Mouse (Mus musculus) thymus, adult 2 months (tissue): ENCODE data around the gene Pgm5. TPM values are rescaled to one million over a fixed set of nuclear protein-coding genes. Genes with fewer than 3 reads are reported as not detected.

Experiments used
- DNase-seq: peaks from one replicate; pipeline ENCODE4 v3.0.0; 2021
- H3K27ac ChIP-seq: fragments of 200-500 bp; 2 replicates; pipeline ENCODE4 v1.5.1; 2012; ENCODE audit warnings: low read length, control low read depth; ENCODE audit not compliant: control insufficient read depth, insufficient read depth
- H3K27me3 ChIP-seq: fragments of 200-500 bp; 2 replicates; pipeline ENCODE4 v1.6.1; 2012; ENCODE audit warnings: mild to moderate bottlenecking, low read length, moderate library complexity, mixed read lengths; ENCODE audit not compliant: control insufficient read depth, insufficient read depth
- H3K36me3 ChIP-seq: fragments of 200-500 bp; 2 replicates; pipeline ENCODE4 v1.6.1; 2012; ENCODE audit warnings: mild to moderate bottlenecking, low read length, moderate library complexity; ENCODE audit not compliant: control insufficient read depth, insufficient read depth
- H3K4me1 ChIP-seq: fragments of 200-500 bp; replicated peaks from 2 replicates; pipeline ENCODE4 v1.6.1; 2012; ENCODE audit warnings: low read length; ENCODE audit not compliant: control insufficient read depth, insufficient read depth
- H3K4me3 ChIP-seq: fragments of 200-500 bp; 2 replicates; pipeline ENCODE4 v1.5.1; 2012; ENCODE audit warnings: mild to moderate bottlenecking, low read length, control low read depth, moderate library complexity; ENCODE audit not compliant: control insufficient read depth, insufficient read depth
- CTCF ChIP-seq: fragments of 200-500 bp; IDR thresholded peaks from 2 replicates; pipeline ENCODE4 v1.5.1; 2012; ENCODE audit warnings: mild to moderate bottlenecking, control low read depth, low read length, moderate library complexity, borderline replicate concordance; ENCODE audit not compliant: control insufficient read depth, poor library complexity, insufficient read depth; ENCODE audit errors: extremely low read depth
- POLR2A ChIP-seq: fragments of 200-500 bp; IDR thresholded peaks from 2 replicates; pipeline ENCODE4 v1.6.1; 2012; ENCODE audit warnings: mild to moderate bottlenecking, low read length, control low read depth, moderate library complexity; ENCODE audit not compliant: control insufficient read depth, poor library complexity, insufficient read depth; ENCODE audit errors: extremely low read depth
- WGBS: fragments of 180-500 bp; shearing (Covaris S2); methylation state at CpG from one replicate; pipeline ENCODE4 v1.1.7; 2018; 5-methylcytosine and 5-hydroxymethylcytosine counted together
- polyA plus RNA-seq: library from polyadenylated mRNA; depleted of rRNA; stranded (reverse); fragments of >200 nt; gene quantifications from 2 replicates; pipeline ENCODE4 v1.2.3, GENCODE M21; 2012; rRNA removed

Gene Pgm5
- polyA plus RNA-seq, 1 experiment: 7.2 TPM

DNA sequence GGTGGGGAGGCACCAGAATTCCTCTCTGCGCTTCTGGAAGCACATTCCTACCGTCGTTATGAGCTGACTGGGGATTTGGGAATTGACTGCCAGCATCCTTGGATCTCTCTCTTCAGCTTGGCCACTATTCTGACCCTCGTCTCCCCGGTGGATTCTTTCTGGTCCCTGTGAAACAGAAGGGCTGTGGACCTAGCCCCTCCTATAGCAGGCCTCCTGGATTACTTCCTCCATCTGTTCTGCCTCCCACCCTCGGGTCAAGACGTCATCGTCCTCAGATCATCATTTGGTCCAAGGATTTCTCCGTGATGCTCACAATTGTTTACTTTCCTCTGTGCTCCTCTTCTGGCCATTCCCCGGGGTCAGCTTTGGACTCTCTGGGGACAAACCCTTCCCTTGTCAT is 216.7 kb downstream of the Pgm5 start:
- Histone ChIP-seq H3K4me3 (no peak overlapping the region), H3K4me1 (no peaks in the 10 kb centered on the region), H3K36me3 (no peaks in the 10 kb centered on the region), H3K27ac (no peak overlapping the region), H3K27me3 (no peaks in the 10 kb centered on the region)
- DNase-seq: no peak
- TF ChIP-seq CTCF (no peak), POLR2A (no peak)
- WGBS: 92% methylated on average over 10 of the region's 10 CpGs

DNA sequence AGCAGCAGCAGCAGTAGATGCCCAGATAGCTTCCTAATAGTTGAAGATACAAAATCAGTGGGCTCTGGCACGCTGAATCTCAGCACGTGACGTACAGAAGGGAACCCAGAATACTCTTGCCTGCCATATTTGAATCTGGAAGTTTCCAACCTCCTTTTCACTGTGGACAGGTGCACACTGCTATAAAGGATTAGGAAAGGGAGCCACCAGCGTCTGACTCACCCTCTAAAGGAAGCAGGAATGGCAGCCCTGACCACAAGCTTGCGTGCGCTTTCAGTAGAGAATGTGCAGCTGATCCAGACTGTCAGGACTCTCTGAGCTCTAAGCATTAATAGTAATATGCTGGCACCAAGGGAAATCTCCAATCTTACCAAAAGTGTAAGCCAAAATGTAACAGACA is 220.7 kb downstream of the Pgm5 start:
- DNase-seq: no peak
- no peaks in the 10 kb centered on the region for H3K27me3 ChIP-seq
- no peak overlapping the region for H3K4me3 ChIP-seq
- 74% methylated on average over 6 of the region's 6 CpGs for WGBS
- H3K4me1 ChIP-seq: no peaks in the 10 kb centered on the region
- no peak for TF ChIP-seq POLR2A
- TF ChIP-seq CTCF: no peak
- H3K36me3 ChIP-seq: no peaks in the 10 kb centered on the region
- H3K27ac ChIP-seq: no peak overlapping the region

- TF ChIP-seq POLR2A (no peak), CTCF (no peak)
- Histone ChIP-seq H3K4me1 (no peaks in the 10 kb centered on the region), H3K27me3 (no peaks in the 10 kb centered on the region), H3K36me3 (no peaks in the 10 kb centered on the region), H3K27ac (no peak overlapping the region), H3K4me3 (no peak overlapping the region)
- no peak for DNase-seq
- 97% methylated on average over 6 of the region's 6 CpGs for WGBS
These were observed 223.7 kb downstream of the Pgm5 start for GRCm38 (mm10) chr19:24637988-24638387.

GRCm38 (mm10) chr19:24636616-24637015 is 225.0 kb downstream of the Pgm5 start:
- no peak for DNase-seq
- TF ChIP-seq CTCF (no peak), POLR2A (no peak)
- Histone ChIP-seq H3K4me3 (no peak overlapping the region), H3K4me1 (no peaks in the 10 kb centered on the region), H3K27me3 (no peaks in the 10 kb centered on the region), H3K27ac (no peak overlapping the region), H3K36me3 (no peaks in the 10 kb centered on the region)
- 34% methylated on average over 10 of the region's 10 CpGs for WGBS

DNA sequence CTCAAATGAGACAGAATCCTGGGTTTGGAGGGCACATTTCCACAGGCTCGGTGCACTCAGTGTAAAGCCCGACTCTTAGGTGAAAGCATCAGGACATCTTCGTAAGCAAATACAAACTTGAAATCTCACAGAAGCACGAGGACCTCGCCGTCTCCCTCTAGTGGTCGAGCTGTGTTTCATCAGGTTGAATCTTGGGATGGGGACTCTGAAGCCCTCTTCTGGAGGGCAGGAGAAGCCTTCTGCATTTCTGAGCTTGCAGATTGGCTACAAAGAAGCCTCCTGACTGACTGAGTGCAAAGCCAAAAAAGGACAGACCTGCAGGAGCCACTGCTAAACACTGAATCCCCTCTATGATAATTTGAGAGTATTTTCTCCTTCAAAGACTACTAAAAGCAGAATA is 227.1 kb downstream of the Pgm5 start:
- TF ChIP-seq POLR2A (no peak), CTCF (peak; percentile 51; the same call in 1 of the 2 replicates)
- no peak overlapping the region for H3K4me3 ChIP-seq
- peak; percentile 71 for DNase-seq
- no peak overlapping the region for H3K27ac ChIP-seq
- 3% methylated on average over 7 of the region's 7 CpGs for WGBS
- no peaks in the 10 kb centered on the region for H3K4me1 ChIP-seq
- H3K36me3 ChIP-seq: no peaks in the 10 kb centered on the region
- no peaks in the 10 kb centered on the region for H3K27me3 ChIP-seq

Other genes starting within 250 kb of the Pgm5 start
- gene Tmem252, start 187.8 kb downstream of the Pgm5 start, polyA plus RNA-seq: 0.08 and 0.31 TPM in 2 replicates
- gene Gm10053, start 13.8 kb upstream of the Pgm5 start, polyA plus RNA-seq: 8.1 and 12.9 TPM in 2 replicates
- gene Foxd4, start 39.3 kb upstream of the Pgm5 start, polyA plus RNA-seq: not detected in 2 replicates
- gene Cbwd1, start 99.8 kb upstream of the Pgm5 start, polyA plus RNA-seq: 1.9 TPM in 2 replicates
- 87.3 and 104 TPM in 2 replicates for gene Dock8, start 137.7 kb upstream of the Pgm5 start, polyA plus RNA-seq